Mouse (Mus musculus): ENCODE data around the gene Spint4. TPM values are rescaled to one million over a fixed set of nuclear protein-coding genes. Genes with fewer than 3 reads are reported as not detected.

Spint4 gene
- total and polyA plus RNA-seq, 3 experiments = not detected

DNA sequence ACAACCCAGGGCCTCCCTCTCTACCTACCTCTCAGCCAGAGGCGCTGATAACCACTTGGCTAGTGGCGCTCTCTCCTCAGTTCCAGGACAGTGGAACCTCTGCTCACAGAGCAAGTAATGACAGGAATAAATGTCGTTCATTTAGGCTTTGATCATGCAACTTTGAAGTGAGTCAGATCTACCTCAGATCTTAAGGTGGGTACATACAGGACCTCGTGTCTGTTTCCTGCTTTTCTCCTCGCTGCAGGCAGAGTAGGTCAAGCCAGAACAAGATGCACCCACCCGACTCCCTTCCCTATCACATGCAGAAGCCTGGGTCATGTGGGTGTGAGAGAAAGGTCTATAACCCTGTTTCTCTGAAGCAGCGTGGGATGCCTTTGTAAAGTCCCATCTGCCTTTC is 24.3 kb upstream of the Spint4 start, which contains the start of gene Wfdc11:
Gene Wfdc11 (minus strand): TSS at position 101 of the 400 bp plus-strand sequence.
- H3K4me2 ChIP-seq (ENCODE audit: insufficient read depth, low read depth, poor library complexity, severe bottlenecking) = no peak within 1 kb of the TSS
- peaks cover 45% of the 10 kb centered on the region for H3K27me3 ChIP-seq (replicated peaks)
- no peak within 1 kb of the TSS for H3K27ac ChIP-seq (ENCODE audit: insufficient read depth, low read depth)
- H3K4me1 ChIP-seq (ENCODE audit: control insufficient read depth in 1 of 2, insufficient read depth in 2 of 2) = peaks cover 0 to 3% of the 10 kb centered on the region in 2 experiments; a peak in 1 of 4 replicates
- H3K79me2 ChIP-seq (replicated peaks; ENCODE audit: control insufficient read depth, extremely low read depth, insufficient read depth, poor library complexity, severe bottlenecking) = no peaks in the 10 kb centered on the region
- H3K36me3 ChIP-seq (replicated peaks in 1 of 2; ENCODE audit: control insufficient read depth in 1 of 2, insufficient read depth in 1 of 2, low read length in 1 of 2) = no peaks in the 10 kb centered on the region
- H3K4me3 ChIP-seq (replicated peaks in 1 of 3; ENCODE audit: low read depth in 2 of 3, low read length in 2 of 3, poor library complexity in 1 of 3) = no peak within 1 kb of the TSS
- in situ Hi-C loops (cut with MboI; ENCODE audit: low pct_ligation_motif_present, low pct_unique_long_range_greater_than_20kb, low sequenced_read_pairs) (no loop called here), dilution Hi-C loops (cut with MboI; ENCODE audit: extremely low pct_ligation_motif_present, extremely low pct_unique_long_range_greater_than_20kb, low sequenced_read_pairs) (no loop called here)
- peaks cover 16% of the 10 kb centered on the region for H3K9me3 ChIP-seq (replicated peaks; ENCODE audit: low read length)
- H3K9ac ChIP-seq (ENCODE audit: insufficient read depth, low read depth) = no peak within 1 kb of the TSS
- no peak for DNase-seq (ENCODE audit: extremely low read depth)
- TF ChIP-seq ZC3H11A (IDR thresholded peaks at IDR 0.05; ENCODE audit: low read depth, low read length) (no peak), EP300 (IDR thresholded peaks at IDR 0.05; ENCODE audit: low read length) (no peak), MEF2A (IDR thresholded peaks at IDR 0.05; ENCODE audit: borderline replicate concordance, low read depth, low read length) (no peak), CTCF (conservative IDR thresholded peaks at IDR 0.05 in 1 of 2, IDR thresholded peaks at IDR 0.05 in 1 of 2; ENCODE audit: low read depth in 2 of 2, low read length in 2 of 2) (no peak), MAX (IDR thresholded peaks at IDR 0.05; ENCODE audit: low read length) (no peak), GABPA (IDR thresholded peaks at IDR 0.05; ENCODE audit: insufficient replicate concordance, low read depth, low read length) (no peak), SMC3 (IDR thresholded peaks at IDR 0.05; ENCODE audit: low read depth, low read length) (no peak), RCOR1 (conservative IDR thresholded peaks at IDR 0.05; ENCODE audit: low read depth, low read length) (no peak), TBP (conservative IDR thresholded peaks at IDR 0.05; ENCODE audit: low read depth, low read length) (no peak), BHLHE40 (IDR thresholded peaks at IDR 0.05; ENCODE audit: low read depth, low read length) (no peak), RAD21 (IDR thresholded peaks at IDR 0.05; ENCODE audit: low read depth, low read length) (no peak), ZNF384 (IDR thresholded peaks at IDR 0.05; ENCODE audit: low read depth, low read length) (no peak), MAZ (IDR thresholded peaks at IDR 0.05; ENCODE audit: low read depth, low read length) (no peak), CHD2 (IDR thresholded peaks at IDR 0.05; ENCODE audit: low read length) (no peak), MAFK (IDR thresholded peaks at IDR 0.05; ENCODE audit: insufficient replicate concordance, low read length) (no peak), ELF1 (IDR thresholded peaks at IDR 0.05; ENCODE audit: low read depth, low read length) (no peak), SIN3A (IDR thresholded peaks at IDR 0.05; ENCODE audit: low read length) (no peak), IRF4 (IDR thresholded peaks at IDR 0.05; ENCODE audit: low read depth, low read length) (no peak), E2F4 (IDR thresholded peaks at IDR 0.05; ENCODE audit: insufficient replicate concordance, low read depth, low read length) (no peak)

DNA sequence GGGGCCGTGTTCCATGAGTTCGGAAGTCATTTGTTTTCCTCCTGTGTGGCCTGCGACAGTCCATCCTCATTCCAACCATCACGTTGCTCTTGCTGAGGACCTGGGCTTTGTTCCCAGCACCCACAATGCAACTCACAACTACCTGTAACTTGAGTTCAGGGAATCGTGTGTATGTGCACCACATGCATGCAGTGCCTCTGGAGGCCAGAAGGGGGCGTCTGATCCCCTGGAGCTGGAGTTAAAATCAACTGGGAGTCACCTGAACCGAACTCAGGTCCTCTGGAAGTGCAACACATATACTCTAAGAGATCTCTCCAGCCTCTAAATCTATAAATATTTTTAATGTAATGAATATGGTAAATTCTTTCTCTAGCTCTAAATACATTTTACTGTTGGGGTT is 22.2 kb upstream of the Spint4 start:
- TF ChIP-seq ZMIZ1 (IDR thresholded peaks at IDR 0.05; ENCODE audit: low read depth, low read length) = no peak
- TF ChIP-seq CTCF (conservative IDR thresholded peaks at IDR 0.05 in 1 of 2, IDR thresholded peaks at IDR 0.05 in 1 of 2; ENCODE audit: low read depth in 2 of 2, low read length in 2 of 2) = peak; percentile 24 to 29; a peak in 2 of 4 replicates
- H3K79me2 ChIP-seq (replicated peaks; ENCODE audit: control insufficient read depth, extremely low read depth, insufficient read depth, poor library complexity, severe bottlenecking) = no peaks in the 10 kb centered on the region
- no peak for DNase-seq (ENCODE audit: extremely low read depth)
- peaks cover 42% of the 10 kb centered on the region for H3K27me3 ChIP-seq (replicated peaks)
- H3K9ac ChIP-seq (ENCODE audit: insufficient read depth, low read depth) = no peak overlapping the region
- dilution Hi-C loops (cut with MboI; ENCODE audit: extremely low pct_ligation_motif_present, extremely low pct_unique_long_range_greater_than_20kb, low sequenced_read_pairs) (no loop called here), in situ Hi-C loops (cut with MboI; ENCODE audit: low pct_ligation_motif_present, low pct_unique_long_range_greater_than_20kb, low sequenced_read_pairs) (no loop called here)
- H3K4me3 ChIP-seq (replicated peaks in 1 of 3; ENCODE audit: low read depth in 2 of 3, low read length in 2 of 3, poor library complexity in 1 of 3) = no peak overlapping the region
- peaks cover 10% of the 10 kb centered on the region for H3K9me3 ChIP-seq (replicated peaks; ENCODE audit: low read length)
- H3K27ac ChIP-seq (ENCODE audit: insufficient read depth, low read depth) = no peak overlapping the region
- no peak overlapping the region for H3K4me2 ChIP-seq (ENCODE audit: insufficient read depth, low read depth, poor library complexity, severe bottlenecking)
- H3K36me3 ChIP-seq (replicated peaks in 1 of 2; ENCODE audit: control insufficient read depth in 1 of 2, insufficient read depth in 1 of 2, low read length in 1 of 2) = no peaks in the 10 kb centered on the region
- H3K4me1 ChIP-seq (ENCODE audit: control insufficient read depth in 1 of 2, insufficient read depth in 2 of 2) = peaks cover 5 to 13% of the 10 kb centered on the region in 2 experiments; a peak in 3 of 4 replicates
